Mouse (Mus musculus) heart, embryonic 14.5 days (tissue): ENCODE data around the gene Slc25a11. TPM values are rescaled to one million over a fixed set of nuclear protein-coding genes. Genes with fewer than 3 reads are reported as not detected.

ENCODE experiments used
- ATAC-seq: fragments of 200-750 bp; cut with Nextera tagmentation; 2 replicates; pipeline ENCODE4 v1.8.0; 2017; ENCODE audit warnings: low read depth, moderate TSS enrichment; ENCODE audit not compliant: insufficient number of reproducible peaks, insufficient read depth, low FRiP score
- H3K27ac ChIP-seq, 2 experiments: fragments of 200-500 bp in 1 of 2; fragments of 300-500 bp in 1 of 2; sonication (generic) in 1 of 2; replicated peaks in 1 of 2; 2 replicates each; pipeline ENCODE4 v1.5.1; 2012 to 2014; ENCODE audit warnings: low read depth in 2 of 2, low read length in 2 of 2, control low read depth in 1 of 2, mild to moderate bottlenecking in 1 of 2, mixed read lengths in 1 of 2; ENCODE audit not compliant: control insufficient read depth in 1 of 2, insufficient read depth in 1 of 2
- H3K27me3 ChIP-seq: fragments of 300-500 bp; sonication (generic); 2 replicates; pipeline ENCODE4 v1.6.1; 2014; ENCODE audit warnings: mild to moderate bottlenecking, low read length, control low read depth; ENCODE audit not compliant: control insufficient read depth, insufficient read depth
- H3K36me3 ChIP-seq: fragments of 300-500 bp; sonication (generic); 2 replicates; pipeline ENCODE4 v1.6.1; 2014; ENCODE audit warnings: mild to moderate bottlenecking, control low read depth, low read length, mixed read lengths; ENCODE audit not compliant: control insufficient read depth, insufficient read depth
- H3K4me1 ChIP-seq, 2 experiments: fragments of 200-500 bp in 1 of 2; fragments of 300-500 bp in 1 of 2; sonication (generic) in 1 of 2; 2 replicates each; pipeline ENCODE4 v1.6.1; 2012 to 2014; ENCODE audit warnings: low read length in 2 of 2, control low read depth in 1 of 2, mixed read lengths in 1 of 2; ENCODE audit not compliant: control insufficient read depth in 2 of 2, insufficient read depth in 2 of 2
- H3K4me2 ChIP-seq: fragments of 300-500 bp; sonication (generic); 2 replicates; pipeline ENCODE4 v1.6.1; 2014; ENCODE audit warnings: mild to moderate bottlenecking, low read length
- H3K4me3 ChIP-seq, 2 experiments: fragments of 200-500 bp in 1 of 2; fragments of 300-500 bp in 1 of 2; sonication (generic) in 1 of 2; 2 replicates each; pipeline ENCODE4 v1.5.1; 2012 to 2014; ENCODE audit warnings: low read length in 2 of 2, mild to moderate bottlenecking in 2 of 2, control low read depth in 1 of 2, low read depth in 1 of 2, moderate library complexity in 1 of 2; ENCODE audit not compliant: control insufficient read depth in 1 of 2, insufficient read depth in 1 of 2
- H3K9ac ChIP-seq: fragments of 300-500 bp; sonication (generic); 2 replicates; pipeline ENCODE4 v1.6.1; 2014; ENCODE audit warnings: mild to moderate bottlenecking, low read length
- H3K9me3 ChIP-seq: fragments of 300-500 bp; sonication (generic); 2 replicates; pipeline ENCODE4 v1.6.1; 2016; ENCODE audit warnings: low read length, control low read depth; ENCODE audit not compliant: control insufficient read depth
- WGBS: fragments of 180-500 bp; shearing (Covaris S2); extraction: QIAGEN DNeasy Blood & Tissue Kit; methylation state at CpG from one replicate; pipeline ENCODE4 v1.1.7; 2014; 5-methylcytosine and 5-hydroxymethylcytosine counted together
- polyA plus RNA-seq: library from polyadenylated mRNA; unstranded; fragments of >200 nt; fragmentation: Nextera tagmentation; extraction: Ambion mirVana; gene quantifications from 2 replicates; pipeline ENCODE4 v1.2.1, GENCODE M21; 2014

The Slc25a11 gene
- polyA plus RNA-seq, 1 experiment from 2014 or later: 290 TPM

GRCm38 (mm10) chr11:70612505-70612904, 34.8 kb downstream of the Slc25a11 start:
- WGBS: 66% methylated on average over 7 of the region's 7 CpGs
- no peaks in the 10 kb centered on the region for H3K9me3 ChIP-seq
- peaks cover 12 to 15% of the 10 kb centered on the region in 2 experiments for H3K4me1 ChIP-seq
- no peak overlapping the region for H3K27ac ChIP-seq
- no peak overlapping the region for H3K9ac ChIP-seq
- H3K4me2 ChIP-seq: no peak overlapping the region
- no peak for ATAC-seq
- peaks cover 59% of the 10 kb centered on the region for H3K36me3 ChIP-seq
- H3K4me3 ChIP-seq: no peak overlapping the region
- 0 out of 2 replicates have a peak, but pooled peaks cover 7% of the 10 kb centered on the region for H3K27me3 ChIP-seq

GRCm38 (mm10) chr11:70610752-70611151, 36.5 kb downstream of the Slc25a11 start:
- H3K4me1 ChIP-seq: peaks cover 10 to 14% of the 10 kb centered on the region in 2 experiments
- no peak overlapping the region for H3K4me2 ChIP-seq
- no peak overlapping the region for H3K27ac ChIP-seq
- H3K9ac ChIP-seq: no peak overlapping the region
- no peak for ATAC-seq
- H3K4me3 ChIP-seq: no peak overlapping the region
- peaks cover 76% of the 10 kb centered on the region for H3K36me3 ChIP-seq
- no peaks in the 10 kb centered on the region for H3K9me3 ChIP-seq
- 80% methylated on average over 4 of the region's 4 CpGs for WGBS
- H3K27me3 ChIP-seq: no peaks in the 10 kb centered on the region

- Histone ChIP-seq H3K9me3 (no peaks in the 10 kb centered on the region), H3K4me2 (no peak overlapping the region), H3K4me3 (no peak overlapping the region), H3K4me1 (no peaks in the 10 kb centered on the region), H3K36me3 (peaks cover 96% of the 10 kb centered on the region), H3K27me3 (no peaks in the 10 kb centered on the region), H3K9ac (no peak overlapping the region), H3K27ac (no peak overlapping the region)
- WGBS: 87% methylated on average over 25 of the region's 26 CpGs
- no peak for ATAC-seq
Measured at GRCm38 (mm10) chr11:70608381-70609066, 38.8 kb downstream of the Slc25a11 start.

- H3K4me2 ChIP-seq: no peak overlapping the region
Measured at GRCm38 (mm10) chr11:70607611-70608010, 39.7 kb downstream of the Slc25a11 start.

GRCm38 (mm10) chr11:70606717-70607116, 40.6 kb downstream of the Slc25a11 start:
- ATAC-seq: no peak
- Histone ChIP-seq H3K9ac (no peak overlapping the region), H3K4me1 (no peaks in the 10 kb centered on the region), H3K9me3 (no peaks in the 10 kb centered on the region), H3K27ac (no peak overlapping the region), H3K4me3 (no peak overlapping the region), H3K27me3 (no peaks in the 10 kb centered on the region), H3K4me2 (no peak overlapping the region), H3K36me3 (peaks cover 95% of the 10 kb centered on the region)
- 69% methylated on average over 12 of the region's 12 CpGs for WGBS

More at GRCm38 (mm10) chr11:70607611-70608010, 39.7 kb downstream of the Slc25a11 start:
- WGBS: 85% methylated on average over 9 of the region's 9 CpGs
- Histone ChIP-seq H3K9me3 (no peaks in the 10 kb centered on the region), H3K4me3 (no peak overlapping the region), H3K27ac (no peak overlapping the region), H3K36me3 (peaks cover 95% of the 10 kb centered on the region), H3K27me3 (no peaks in the 10 kb centered on the region), H3K4me1 (no peaks in the 10 kb centered on the region), H3K9ac (no peak overlapping the region)
- no peak for ATAC-seq

GRCm38 (mm10) chr11:70605024-70605566, 42.2 kb downstream of the Slc25a11 start:
- no peak overlapping the region for H3K4me3 ChIP-seq
- WGBS: 47% methylated on average over 14 of the region's 14 CpGs
- H3K9me3 ChIP-seq: no peaks in the 10 kb centered on the region
- H3K4me1 ChIP-seq: no peaks in the 10 kb centered on the region
- ATAC-seq: no peak
- H3K27me3 ChIP-seq: no peaks in the 10 kb centered on the region
- no peak overlapping the region for H3K4me2 ChIP-seq
- peaks cover 88% of the 10 kb centered on the region for H3K36me3 ChIP-seq
- H3K27ac ChIP-seq: no peak overlapping the region
- no peak overlapping the region for H3K9ac ChIP-seq

GRCm38 (mm10) chr11:70598451-70598953, 48.8 kb downstream of the Slc25a11 start:
- Histone ChIP-seq H3K4me3 (no peak overlapping the region), H3K9ac (no peak overlapping the region), H3K4me1 (peaks cover 4 to 7% of the 10 kb centered on the region in 2 experiments; a peak in 2 of 4 replicates), H3K9me3 (no peaks in the 10 kb centered on the region), H3K36me3 (peaks cover 54% of the 10 kb centered on the region), H3K27me3 (no peaks in the 10 kb centered on the region), H3K4me2 (no peak overlapping the region), H3K27ac (no peak overlapping the region)
- no peak for ATAC-seq
- 87% methylated on average over 9 of the region's 9 CpGs for WGBS
